Mouse (Mus musculus) liver, postnatal 0 days (tissue): ENCODE measurements around the gene Tnnt2.

Experiments used
- CTCF ChIP-seq: sonication (generic); IDR thresholded peaks from 2 replicates; pipeline ENCODE4 v1.5.1; 2016; ENCODE audit warnings: antibody characterized with exemption, low read depth
- EP300 ChIP-seq: IDR thresholded peaks from 2 replicates; pipeline ENCODE4 v1.6.1; 2016; ENCODE audit warnings: antibody characterized with exemption, low read depth, mild to moderate bottlenecking

- TF ChIP-seq EP300 (no peak), CTCF (no peak)
These were observed 2.5 kb downstream of the Tnnt2 start for GRCm38 (mm10) chr1:135838626-135839025.
